ENCODE assay signal across 1 mouse cellular context in genomic region chr17:35046681-35047455, GRCm38 (mm10).
TF ChIP-seq lines count a peak whose summit lies in the region.

TSS of gene Msh5 (minus strand) at chr17:35046745.

TF ChIP-seq in CH12.LX, 34 proteins besides CTCF, POLR2A, EP300 and RAD21 (continued from another document):
- TF ChIP-seq ZKSCAN1 (IDR thresholded peaks at IDR 0.05; ENCODE audit: borderline replicate concordance, low read depth, low read length): no peak
- TF ChIP-seq PAX5 (IDR thresholded peaks at IDR 0.05; ENCODE audit: low read length): no peak
- peak; percentile 55; the same call in 1 of the 2 replicates for TF ChIP-seq KAT2A (IDR thresholded peaks at IDR 0.05; ENCODE audit: insufficient replicate concordance, low read length)
- TF ChIP-seq MEF2A (IDR thresholded peaks at IDR 0.05; ENCODE audit: borderline replicate concordance, low read depth, low read length): peak; percentile 68
- peak; percentile 85 for TF ChIP-seq CHD2 (IDR thresholded peaks at IDR 0.05; ENCODE audit: low read length)
- TF ChIP-seq MYC (IDR thresholded peaks at IDR 0.05; ENCODE audit: low read depth, low read length): 0 out of 2 replicates have a peak, but pooled peaks have one; percentile 17
- no peak for TF ChIP-seq POLR2AphosphoS2 (IDR thresholded peaks at IDR 0.05; ENCODE audit: low read depth, low read length)
- no peak for TF ChIP-seq BHLHE40 (IDR thresholded peaks at IDR 0.05; ENCODE audit: low read depth, low read length)
- TF ChIP-seq IRF4 (IDR thresholded peaks at IDR 0.05; ENCODE audit: low read depth, low read length): peak; percentile 56
- TF ChIP-seq RCOR1 (conservative IDR thresholded peaks at IDR 0.05; ENCODE audit: low read depth, low read length): no peak
- TF ChIP-seq MAFK (IDR thresholded peaks at IDR 0.05; ENCODE audit: insufficient replicate concordance, low read length): no peak
- peak; percentile 99 for TF ChIP-seq E2F4 (IDR thresholded peaks at IDR 0.05; ENCODE audit: insufficient replicate concordance, low read depth, low read length)
- no peak for TF ChIP-seq MAZ (IDR thresholded peaks at IDR 0.05; ENCODE audit: low read depth, low read length)
- TF ChIP-seq ZNF384 (IDR thresholded peaks at IDR 0.05; ENCODE audit: low read depth, low read length): 0 out of 2 replicates have a peak, but pooled peaks have one; percentile 2
- TF ChIP-seq SIN3A (IDR thresholded peaks at IDR 0.05; ENCODE audit: low read length): peak; percentile 86; the same call in 1 of the 2 replicates
- no peak for TF ChIP-seq ZC3H11A (IDR thresholded peaks at IDR 0.05; ENCODE audit: low read depth, low read length)
- TF ChIP-seq NRF1 (IDR thresholded peaks at IDR 0.05; ENCODE audit: low read depth, low read length): peak; percentile 59
- peak; percentile 33 for TF ChIP-seq HCFC1 (IDR thresholded peaks at IDR 0.05; ENCODE audit: low read depth, low read length)
- 0 out of 2 replicates have a peak, but pooled peaks have one; percentile 10 for TF ChIP-seq JUND (conservative IDR thresholded peaks at IDR 0.05; ENCODE audit: low read depth, low read length)
- TF ChIP-seq USF2 (conservative IDR thresholded peaks at IDR 0.05; ENCODE audit: low read depth, low read length): no peak
- peak; percentile 58; the same call in 1 of the 2 replicates for TF ChIP-seq NELFE (IDR thresholded peaks at IDR 0.05; ENCODE audit: low read depth, low read length)
- TF ChIP-seq USF1 (IDR thresholded peaks at IDR 0.05; ENCODE audit: low read depth, low read length): no peak
